Mouse (Mus musculus): ENCODE data around the gene Shisa7. TPM values are rescaled to one million over a fixed set of nuclear protein-coding genes. Genes with fewer than 3 reads are reported as not detected.
"Not testable (repeated sequence)": the region's sequence is repeated elsewhere in the genome, so short reads cannot be mapped to it uniquely, and the experiment has no call there.

Gene Shisa7
- total RNA-seq (2015; ENCODE audit: low replicate concordance) (not detected in 2 replicates), total RNA-seq (2017; ENCODE audit: low replicate concordance) (not detected in 2 replicates)

GRCm38 (mm10) chr7:4844245-4844916 lies at the start of gene Shisa7:
Gene Shisa7, minus strand, starts transcription at chr7:4844696.
- no peak for ATAC-seq (replicated peaks; ENCODE audit: low FRiP score, poor library complexity, severe bottlenecking)

DNA sequence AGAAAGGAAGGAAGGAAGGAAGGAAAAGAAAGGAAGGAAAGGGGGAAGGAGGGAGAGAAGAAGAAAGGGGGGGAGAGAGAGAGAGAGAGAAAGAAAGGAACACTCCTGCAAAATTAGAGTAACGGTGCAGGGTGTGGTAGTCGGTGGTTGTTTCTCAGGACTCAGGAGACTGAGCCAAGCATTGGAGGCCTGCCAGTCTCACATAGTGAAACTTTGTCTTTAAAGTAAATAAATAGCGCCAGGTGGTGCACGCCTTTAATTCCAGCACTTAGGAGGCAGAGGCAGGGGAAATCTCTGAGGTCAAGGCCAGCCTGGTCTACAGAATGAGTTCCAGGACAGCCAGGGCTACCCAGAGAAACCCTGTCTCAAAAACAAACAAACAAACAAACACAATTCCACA lies 42.2 kb upstream of the Shisa7 start:
- ATAC-seq (replicated peaks; ENCODE audit: low FRiP score, poor library complexity, severe bottlenecking): no peak

DNA sequence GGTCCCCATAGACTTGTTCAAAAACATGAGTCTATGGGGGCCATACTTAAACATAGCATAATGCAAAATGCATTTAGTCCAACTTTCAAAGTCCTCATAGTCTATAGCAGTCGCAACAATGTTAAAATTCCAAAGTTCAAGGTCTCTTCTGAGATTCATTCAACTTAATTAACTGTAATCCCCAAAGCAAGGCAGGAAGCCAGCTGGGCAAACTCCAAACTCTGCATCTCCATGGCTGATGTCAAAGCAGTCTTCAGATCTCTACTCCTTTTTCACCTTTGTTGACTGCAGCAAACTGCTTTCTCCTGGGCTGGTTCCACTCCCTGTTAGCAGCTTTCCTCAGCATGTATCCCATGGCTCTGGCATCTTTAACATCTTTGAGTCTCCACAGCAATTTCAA lies 34.5 kb upstream of the Shisa7 start:
- not testable (repeated sequence) for ATAC-seq (replicated peaks; ENCODE audit: low FRiP score, poor library complexity, severe bottlenecking)

- ATAC-seq (replicated peaks; ENCODE audit: low FRiP score, poor library complexity, severe bottlenecking): no peak
Measured at GRCm38 (mm10) chr7:4878186-4878585, 33.7 kb upstream of the Shisa7 start.

DNA sequence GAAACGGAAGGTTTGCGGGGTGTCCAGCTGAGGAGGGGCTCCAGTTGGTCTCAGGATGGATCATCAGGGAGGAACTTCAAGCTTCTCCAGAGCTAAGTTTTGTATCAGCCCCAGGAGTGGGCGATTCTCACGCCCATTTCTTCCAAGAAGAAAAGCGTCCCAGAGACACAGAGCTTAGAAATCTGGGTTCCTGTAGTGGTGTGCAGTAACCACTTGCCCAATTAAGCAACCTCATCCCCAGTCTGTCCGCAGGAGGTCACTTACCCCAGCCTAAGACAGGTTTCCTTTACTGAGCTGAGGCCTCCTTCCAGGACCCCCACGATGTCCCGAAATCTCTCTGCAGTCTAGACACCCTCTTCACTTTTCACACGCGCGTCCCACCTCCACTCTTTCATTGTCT lies 32.7 kb upstream of the Shisa7 start:
- no peak for ATAC-seq (replicated peaks; ENCODE audit: low FRiP score, poor library complexity, severe bottlenecking)

- ATAC-seq (replicated peaks; ENCODE audit: low FRiP score, poor library complexity, severe bottlenecking): peak; percentile 99
Measured at GRCm38 (mm10) chr7:4876753-4877221, 32.3 kb upstream of the Shisa7 start, which contains the start of gene Isoc2a. Gene Isoc2a, plus strand, starts transcription at chr7:4877153.

DNA sequence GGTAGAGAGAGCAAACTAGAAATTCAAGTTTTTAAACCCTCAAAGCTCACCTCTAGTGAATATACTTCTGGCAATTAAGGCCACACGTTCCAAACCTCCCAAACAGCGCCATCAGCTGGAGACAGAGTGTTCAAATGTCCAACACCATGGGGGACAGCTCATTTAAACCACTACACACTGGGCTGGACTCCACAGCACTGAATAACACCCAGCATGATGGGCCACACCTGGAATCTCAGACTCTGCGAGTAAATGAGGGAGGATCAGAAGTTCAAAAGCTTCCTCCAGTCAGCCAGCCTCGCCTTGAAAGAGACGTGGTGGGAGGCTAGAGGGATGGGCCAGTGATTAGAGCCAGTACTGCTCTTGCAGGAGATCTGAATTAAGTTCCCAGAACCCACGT lies 25.6 kb upstream of the Shisa7 start, which contains the start of gene Isoc2b:
Gene Isoc2b, minus strand, starts transcription at position 126 of the 400 bp plus-strand sequence.
- no peak for ATAC-seq (replicated peaks; ENCODE audit: low FRiP score, poor library complexity, severe bottlenecking)

- no peak for ATAC-seq (replicated peaks; ENCODE audit: low FRiP score, poor library complexity, severe bottlenecking)
Measured at GRCm38 (mm10) chr7:4866631-4867180, 22.2 kb upstream of the Shisa7 start.

DNA sequence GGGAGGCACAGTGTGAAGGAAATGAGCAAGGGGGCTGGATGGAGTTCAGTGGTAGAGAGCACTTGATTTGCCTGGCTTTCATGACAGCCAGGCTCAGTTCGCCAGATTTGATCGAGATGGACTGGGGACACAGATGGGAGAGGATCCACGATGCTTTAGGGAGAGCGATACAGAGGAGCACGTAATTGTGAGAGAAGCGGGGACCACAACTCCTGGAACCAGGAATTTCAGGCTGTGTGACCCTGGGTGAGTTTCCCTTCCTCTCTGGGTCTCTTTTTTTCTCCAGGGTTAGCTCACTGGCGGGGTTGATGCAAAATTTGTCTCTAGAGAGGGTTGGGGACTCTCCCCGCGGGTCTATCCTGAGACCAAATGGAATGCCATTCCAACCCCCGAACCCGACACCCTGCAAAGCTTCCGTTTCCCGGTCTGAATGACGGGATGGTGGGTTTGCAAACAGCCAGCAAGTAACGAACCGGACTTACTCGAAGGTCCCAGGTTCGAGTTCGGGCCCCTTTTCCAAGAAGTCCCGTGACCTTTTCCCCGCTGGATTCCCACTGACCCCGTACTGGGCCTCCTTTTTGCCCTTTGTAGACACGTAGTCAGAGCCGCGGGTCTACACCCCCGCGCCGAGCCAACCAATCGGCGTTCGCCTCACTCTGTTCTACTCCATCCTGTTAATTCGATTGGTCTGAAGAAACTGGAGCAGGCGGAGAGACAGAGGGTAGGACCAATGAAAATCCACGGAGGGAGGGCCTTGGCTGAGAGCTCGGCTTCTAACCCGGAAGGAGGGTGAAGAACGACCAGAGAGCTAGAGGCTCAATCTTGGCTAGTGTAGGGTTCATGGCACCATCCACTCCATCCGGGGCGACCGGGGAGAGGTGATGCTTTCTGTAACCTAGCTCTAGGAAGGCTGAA lies 21.3 kb upstream of the Shisa7 start:
- ATAC-seq (replicated peaks; ENCODE audit: low FRiP score, poor library complexity, severe bottlenecking): peak; percentile 99

DNA sequence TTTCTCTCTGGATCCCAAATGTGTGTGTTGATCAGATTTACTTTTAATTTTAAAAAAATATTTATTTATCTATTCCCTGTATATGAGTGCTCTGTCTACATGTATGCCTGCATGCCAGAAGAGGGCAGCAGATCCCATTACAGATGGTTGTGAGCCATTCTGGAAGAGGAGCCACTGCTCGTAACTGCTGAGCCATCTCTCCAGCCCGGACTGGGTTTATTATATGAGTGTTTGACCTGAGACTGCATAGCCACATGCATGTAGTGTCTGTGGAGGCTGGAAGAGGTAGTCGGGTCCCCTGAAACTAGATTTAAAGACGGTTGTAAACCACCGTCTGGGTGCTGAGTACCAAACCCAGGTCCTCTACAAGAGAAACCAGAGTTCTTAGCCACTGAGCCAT lies 20.6 kb upstream of the Shisa7 start:
- ATAC-seq (replicated peaks; ENCODE audit: low FRiP score, poor library complexity, severe bottlenecking): 0 out of 2 replicates have a peak, but pooled peaks have one; percentile 16

GRCm38 (mm10) chr7:4864130-4864845 lies 19.8 kb upstream of the Shisa7 start:
- ATAC-seq (replicated peaks; ENCODE audit: low FRiP score, poor library complexity, severe bottlenecking): no peak

- no peak for ATAC-seq (replicated peaks; ENCODE audit: low FRiP score, poor library complexity, severe bottlenecking)
Measured at GRCm38 (mm10) chr7:4863541-4864080, 19.1 kb upstream of the Shisa7 start.

GRCm38 (mm10) chr7:4863041-4863440 lies 18.5 kb upstream of the Shisa7 start:
- no peak for ATAC-seq (replicated peaks; ENCODE audit: low FRiP score, poor library complexity, severe bottlenecking)

DNA sequence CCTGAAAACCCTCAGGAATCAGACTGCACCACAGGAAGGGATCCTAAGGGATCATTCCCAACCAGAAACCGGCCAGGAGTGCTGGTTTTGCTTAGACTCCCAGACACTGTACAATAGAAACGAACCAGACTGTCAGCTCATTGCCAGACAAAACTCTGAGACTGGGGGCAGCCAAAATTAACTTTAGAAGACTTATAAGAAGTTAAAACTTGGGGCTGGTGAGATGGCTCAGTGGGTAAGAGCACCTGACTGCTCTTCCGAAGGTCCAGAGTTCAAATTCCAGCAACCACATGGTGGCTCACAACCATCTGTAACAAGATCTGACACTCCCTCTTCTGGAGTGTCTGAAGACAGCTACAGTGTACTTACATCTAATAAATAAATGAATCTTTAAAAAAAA lies 16.4 kb upstream of the Shisa7 start:
- not testable (repeated sequence) for ATAC-seq (replicated peaks; ENCODE audit: low FRiP score, poor library complexity, severe bottlenecking)

DNA sequence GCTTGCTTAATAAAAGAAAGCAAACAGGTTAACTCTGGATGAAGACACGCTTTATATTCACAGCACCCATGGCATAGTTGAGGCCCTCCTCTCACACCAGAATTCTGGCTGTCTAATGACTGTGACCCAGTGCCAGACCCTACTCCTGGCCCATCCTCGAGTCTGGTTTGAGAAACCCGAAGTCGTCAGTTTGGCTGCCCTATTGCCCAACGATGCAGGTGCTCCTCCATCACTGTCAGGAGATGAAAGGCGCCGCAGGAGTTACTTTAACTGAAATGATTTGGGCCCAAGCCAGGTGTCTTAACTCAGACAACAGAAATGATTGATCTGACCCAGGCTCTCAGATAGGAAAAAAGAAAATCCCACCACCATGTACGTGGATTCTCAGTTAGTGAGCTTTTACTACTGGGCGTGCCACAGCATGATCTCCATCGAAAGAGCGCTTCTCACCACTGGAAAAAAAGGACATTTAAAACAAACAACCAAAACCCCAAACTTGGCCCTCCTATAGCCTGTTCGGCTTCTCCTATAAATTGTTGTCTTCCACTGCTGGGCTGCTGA lies 15.0 kb upstream of the Shisa7 start:
- no peak for ATAC-seq (replicated peaks; ENCODE audit: low FRiP score, poor library complexity, severe bottlenecking)

DNA sequence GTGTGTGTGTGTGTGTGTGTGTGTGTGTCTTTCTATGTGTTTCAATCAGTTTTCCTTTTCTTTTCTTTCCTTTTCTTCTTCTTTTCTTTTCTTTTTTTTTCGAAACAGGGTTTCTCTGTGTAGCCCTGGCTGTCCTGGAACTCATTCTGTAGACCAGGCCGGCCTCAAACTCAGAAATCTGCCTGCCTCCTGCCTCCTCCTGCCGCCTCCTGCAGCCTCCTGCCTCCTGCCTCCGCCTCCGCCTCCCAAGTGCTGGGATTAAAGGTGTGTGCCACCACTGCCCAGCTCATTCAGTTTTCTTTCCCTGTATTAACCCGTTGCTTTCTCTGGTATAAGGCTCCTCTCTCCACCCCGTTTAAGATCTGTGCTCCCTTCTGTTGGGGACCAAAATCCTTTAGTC lies 12.8 kb upstream of the Shisa7 start:
- ATAC-seq (replicated peaks; ENCODE audit: low FRiP score, poor library complexity, severe bottlenecking): no peak

GRCm38 (mm10) chr7:4856508-4856907 lies 12.0 kb upstream of the Shisa7 start:
- ATAC-seq (replicated peaks; ENCODE audit: low FRiP score, poor library complexity, severe bottlenecking): no peak

- no peak for ATAC-seq (replicated peaks; ENCODE audit: low FRiP score, poor library complexity, severe bottlenecking)
Measured at GRCm38 (mm10) chr7:4853613-4854012, 9.1 kb upstream of the Shisa7 start.

DNA sequence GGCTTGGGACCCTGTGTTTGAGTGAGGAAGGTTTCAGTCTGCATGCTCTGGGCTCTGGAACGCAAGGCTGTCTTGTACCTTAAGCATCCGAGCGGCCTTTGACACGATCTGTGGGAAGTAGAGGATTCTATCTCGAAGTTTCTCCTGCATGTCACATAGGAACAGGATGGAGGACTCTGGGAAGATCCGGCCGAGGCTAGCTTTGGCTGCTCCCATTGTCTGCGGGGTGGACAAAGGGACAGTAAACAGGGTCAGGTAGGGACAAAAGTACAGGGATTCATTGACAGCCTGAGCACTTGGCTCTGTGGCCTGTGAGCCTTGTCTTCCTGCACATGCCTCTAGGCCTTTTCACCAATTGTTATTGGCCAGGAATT lies 6.8 kb upstream of the Shisa7 start:
- no peak for ATAC-seq (replicated peaks; ENCODE audit: low FRiP score, poor library complexity, severe bottlenecking)

Data from erythroid progenitor cell, adult 5-6 weeks (primary cell).